Mouse (Mus musculus) right cerebral cortex, adult 2 months (tissue): ENCODE measurements around the gene Cd70.
"Not testable (repeated sequence)": the region's sequence is repeated elsewhere in the genome, so short reads cannot be mapped to it uniquely, and the experiment has no call there.

Experiments used
- DNase-seq, 2 experiments: peaks; one replicate each; pipeline ENCODE4 v3.0.0; 2021 to 2022; ENCODE audit warnings: low spot score in 2 of 2

Gene Cd70

DNA sequence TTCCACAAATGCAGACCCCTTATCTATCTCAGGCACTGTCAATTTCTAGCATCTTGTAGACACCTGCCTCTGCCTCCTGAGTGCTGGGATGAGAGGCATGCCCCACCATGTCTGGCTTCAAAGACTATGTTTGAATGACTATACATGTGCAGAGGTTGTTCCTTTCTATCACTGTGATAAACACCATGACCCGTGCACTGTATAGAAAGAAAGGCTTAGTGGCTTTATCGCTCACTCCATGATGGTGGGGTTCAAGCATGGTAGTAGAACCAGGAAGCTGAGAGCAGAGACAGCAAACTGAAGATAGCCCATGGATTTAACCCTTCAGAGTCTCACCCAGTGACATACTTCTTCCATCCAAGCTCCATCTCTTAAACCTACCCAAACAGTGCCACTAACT lies 14.9 kb downstream of the Cd70 start:
- no peak for DNase-seq

DNA sequence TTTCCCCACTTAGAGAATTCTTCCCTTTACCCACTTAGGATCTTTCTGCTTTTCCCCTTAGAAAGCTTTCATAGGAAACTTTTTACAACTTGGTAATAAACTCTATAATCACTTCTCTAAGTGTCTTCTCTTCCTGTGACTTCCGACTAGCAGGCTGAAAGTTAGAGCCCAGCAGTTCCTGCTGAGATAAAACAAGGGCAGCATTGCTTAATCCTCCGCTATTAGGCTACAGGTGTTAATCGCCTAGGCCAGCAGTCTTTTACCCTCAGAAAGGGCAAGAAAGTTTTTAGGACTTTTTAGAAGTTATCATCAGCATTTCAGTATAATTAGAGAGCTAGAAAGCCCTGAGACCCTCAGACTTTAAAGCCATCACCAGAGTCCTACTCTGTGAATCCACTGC lies 15.6 kb downstream of the Cd70 start:
- DNase-seq, result not testable (repeated sequence)

DNA sequence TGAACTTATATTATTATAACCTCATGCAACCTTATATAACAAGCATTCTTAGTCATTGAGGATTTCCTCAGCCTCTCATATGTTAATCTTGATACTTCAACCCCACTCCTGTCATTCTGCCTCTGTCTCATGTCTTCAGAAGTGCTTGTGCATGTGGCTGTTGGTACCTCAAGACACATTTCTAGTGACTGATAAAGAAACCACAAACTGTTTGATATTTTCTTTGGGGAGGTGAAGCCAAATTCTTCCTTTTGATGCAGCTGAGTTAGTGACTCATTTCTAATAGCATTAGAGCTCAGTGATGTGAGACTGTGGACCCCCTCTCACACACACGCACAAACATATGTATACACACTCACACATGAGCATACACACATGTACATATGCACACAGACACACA lies 17.8 kb downstream of the Cd70 start:
- no peak for DNase-seq

DNA sequence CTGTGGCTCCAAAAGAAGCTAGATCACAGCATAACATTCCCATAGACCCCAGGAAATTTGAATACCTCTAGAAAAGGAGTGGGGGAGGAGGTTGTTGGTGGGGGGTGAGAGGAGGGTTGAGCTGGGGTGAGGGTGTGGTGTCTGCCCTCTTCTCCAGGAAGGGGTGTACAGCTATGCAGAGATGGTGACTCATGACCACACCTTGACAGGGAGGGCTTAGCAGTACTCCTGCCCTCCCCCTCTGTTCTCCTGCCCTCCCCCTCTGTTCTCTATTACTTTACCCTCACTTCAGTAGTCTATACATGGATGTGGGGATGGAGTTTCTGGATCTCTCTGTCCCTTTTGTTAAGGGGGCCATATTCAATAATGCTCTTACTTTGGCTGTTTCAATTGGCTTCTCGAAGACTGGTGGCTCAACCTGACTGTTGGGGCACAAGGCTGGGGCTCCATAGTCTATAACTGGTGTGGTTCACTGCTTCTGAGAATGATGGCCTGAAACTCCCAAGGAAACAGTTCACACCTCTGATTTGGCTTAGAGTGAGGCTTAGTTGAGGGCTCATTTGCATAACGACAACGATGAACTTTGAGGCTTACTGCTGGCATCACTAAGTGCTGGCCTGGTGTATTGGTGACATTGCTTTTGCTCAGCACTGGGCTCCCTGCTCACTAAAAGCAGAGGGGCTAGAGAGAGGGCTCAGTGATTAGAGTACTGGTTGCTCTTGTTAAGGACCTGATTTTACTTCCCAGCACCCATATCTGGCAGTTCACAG lies 23.5 kb downstream of the Cd70 start:
- no peak for DNase-seq

DNA sequence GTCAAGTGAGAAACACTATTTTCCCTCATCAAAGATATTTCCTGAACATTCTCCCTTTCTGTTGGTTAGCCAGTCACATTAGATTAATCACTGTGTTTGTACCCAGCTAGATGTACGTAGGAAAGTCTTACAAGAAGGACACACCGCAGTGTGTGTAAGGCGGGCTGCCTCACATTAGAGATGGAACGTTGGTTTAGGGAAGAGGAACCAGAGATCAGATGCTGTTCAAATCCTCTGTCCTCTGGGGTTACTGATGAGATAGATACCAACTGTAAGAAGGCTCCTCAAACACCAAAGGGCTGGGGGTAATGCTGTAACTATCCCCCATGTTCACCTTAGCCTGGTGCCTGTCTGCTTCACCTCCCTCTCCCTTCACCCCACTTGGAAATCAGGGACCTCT lies 24.8 kb downstream of the Cd70 start:
- DNase-seq, result no peak

DNA sequence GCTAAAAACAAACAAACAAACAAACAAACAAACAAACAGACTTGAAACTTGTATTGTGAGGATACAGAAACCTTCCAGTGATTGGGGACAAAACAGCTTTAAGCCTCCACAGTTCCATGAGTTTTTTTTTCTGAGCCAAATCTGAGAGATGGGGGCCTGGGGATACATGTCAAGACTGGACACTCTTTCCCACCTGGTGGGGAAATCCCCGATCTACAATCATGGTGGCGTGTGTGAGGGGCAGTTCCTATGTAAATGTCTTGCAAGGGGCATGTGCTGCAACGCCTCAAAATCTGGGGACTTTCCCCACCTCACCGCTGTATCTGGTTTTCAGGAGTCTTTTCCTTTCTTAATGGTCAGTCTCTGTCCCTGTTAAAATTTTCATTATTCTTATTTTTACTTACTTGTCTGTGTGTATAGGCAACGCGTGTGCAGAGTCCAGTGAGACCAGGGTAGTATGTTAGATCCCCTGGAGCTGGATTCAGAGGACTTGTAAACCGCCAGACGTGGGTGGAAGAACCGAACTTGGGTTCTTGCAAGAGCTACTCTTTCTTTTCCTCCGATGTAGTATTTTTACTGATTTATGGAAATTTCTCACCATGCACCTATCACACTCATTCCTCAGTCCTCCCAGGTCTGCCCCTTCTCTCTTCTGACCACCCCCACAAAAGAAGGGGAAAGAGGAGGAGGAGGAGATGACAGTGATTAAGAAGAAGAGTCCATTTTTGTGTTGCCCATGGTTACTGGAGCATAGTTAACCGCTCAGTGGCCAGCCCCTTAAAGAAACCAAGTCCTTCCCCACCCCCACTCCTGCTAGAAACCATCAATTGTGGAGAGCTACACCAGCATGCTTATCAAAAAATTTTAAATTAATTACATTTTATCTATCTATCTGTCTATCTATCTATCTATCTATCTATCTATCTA lies 26.1 kb downstream of the Cd70 start:
- DNase-seq, result no peak

DNA sequence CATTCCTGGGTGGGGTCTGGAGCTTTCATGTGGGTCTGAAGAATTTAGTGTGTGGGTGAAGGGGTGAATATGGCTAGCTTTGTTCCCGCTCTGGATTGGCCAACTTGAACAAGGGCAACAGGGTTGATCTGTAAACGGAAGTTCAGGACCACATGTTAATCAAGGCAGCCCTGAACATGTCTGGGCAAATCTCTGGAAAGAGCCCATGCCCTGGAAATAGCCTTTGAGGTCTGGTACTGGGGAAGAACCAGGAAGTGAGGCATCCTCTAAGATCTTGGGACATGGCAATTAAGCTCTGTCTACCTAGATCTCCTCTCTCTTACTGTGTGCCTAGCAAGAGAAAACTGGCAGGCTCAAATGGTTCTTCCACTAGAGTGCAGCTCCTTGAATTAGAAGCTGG lies 27.7 kb downstream of the Cd70 start:
- no peak for DNase-seq

DNA sequence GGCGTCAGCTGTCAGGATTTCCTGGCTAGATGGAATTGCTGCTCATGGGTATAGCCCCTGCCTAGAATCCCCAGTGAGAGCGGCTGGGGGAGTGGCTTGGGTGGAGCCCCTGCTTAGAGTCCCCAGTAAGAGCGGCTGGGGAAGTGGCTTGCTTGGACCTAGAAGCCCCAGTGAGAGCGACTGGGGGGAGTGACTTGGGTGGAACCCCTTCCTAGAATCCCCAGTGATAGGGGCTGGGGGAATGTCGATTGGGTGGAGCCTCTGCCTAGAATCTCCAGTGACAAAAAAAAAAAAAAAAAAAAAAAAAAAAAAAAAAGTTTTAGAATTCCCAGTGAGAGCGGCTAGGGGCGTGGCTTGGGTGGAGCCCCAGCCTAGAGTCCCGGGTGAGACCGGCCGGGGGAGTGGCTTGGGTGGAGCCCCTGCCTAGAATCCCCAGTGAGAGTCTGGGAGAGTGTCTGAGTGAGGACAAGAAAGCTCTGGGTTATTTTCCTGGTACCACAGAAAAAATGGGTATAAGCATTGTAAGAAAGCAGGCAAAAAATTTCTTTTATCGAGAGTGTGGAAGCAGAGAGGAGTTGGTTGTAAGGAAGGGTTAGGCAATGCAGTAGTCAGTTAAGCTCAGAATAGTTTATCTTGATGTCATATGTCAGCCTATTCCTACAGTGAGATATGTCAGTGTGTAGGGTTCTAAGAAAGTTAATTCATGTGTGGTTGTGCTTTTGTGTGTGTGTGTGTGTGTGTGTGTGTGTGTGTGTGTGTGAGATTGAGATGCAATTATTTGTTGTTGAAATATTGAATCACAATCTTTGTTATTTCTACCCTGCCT lies 30.8 kb downstream of the Cd70 start:
- no peak for DNase-seq

DNA sequence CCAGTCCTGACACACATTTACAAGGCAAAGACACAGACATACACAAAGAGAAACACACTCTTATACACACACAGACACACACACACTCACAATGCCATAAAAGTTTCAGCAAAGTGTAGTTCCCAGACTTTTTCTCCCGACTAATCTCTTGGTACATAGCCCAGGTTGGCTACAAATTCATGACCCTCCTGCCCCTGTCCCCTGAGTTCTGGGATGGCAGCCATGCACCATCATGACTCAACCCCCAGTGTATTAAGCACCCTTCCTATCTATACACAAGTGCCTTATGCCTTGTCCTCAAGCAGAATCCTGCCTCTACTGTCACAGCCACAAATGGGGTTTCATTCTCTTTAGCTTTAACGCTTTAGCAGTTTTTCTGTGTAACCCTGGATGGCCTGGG lies 32.8 kb downstream of the Cd70 start:
- DNase-seq, result no peak

DNA sequence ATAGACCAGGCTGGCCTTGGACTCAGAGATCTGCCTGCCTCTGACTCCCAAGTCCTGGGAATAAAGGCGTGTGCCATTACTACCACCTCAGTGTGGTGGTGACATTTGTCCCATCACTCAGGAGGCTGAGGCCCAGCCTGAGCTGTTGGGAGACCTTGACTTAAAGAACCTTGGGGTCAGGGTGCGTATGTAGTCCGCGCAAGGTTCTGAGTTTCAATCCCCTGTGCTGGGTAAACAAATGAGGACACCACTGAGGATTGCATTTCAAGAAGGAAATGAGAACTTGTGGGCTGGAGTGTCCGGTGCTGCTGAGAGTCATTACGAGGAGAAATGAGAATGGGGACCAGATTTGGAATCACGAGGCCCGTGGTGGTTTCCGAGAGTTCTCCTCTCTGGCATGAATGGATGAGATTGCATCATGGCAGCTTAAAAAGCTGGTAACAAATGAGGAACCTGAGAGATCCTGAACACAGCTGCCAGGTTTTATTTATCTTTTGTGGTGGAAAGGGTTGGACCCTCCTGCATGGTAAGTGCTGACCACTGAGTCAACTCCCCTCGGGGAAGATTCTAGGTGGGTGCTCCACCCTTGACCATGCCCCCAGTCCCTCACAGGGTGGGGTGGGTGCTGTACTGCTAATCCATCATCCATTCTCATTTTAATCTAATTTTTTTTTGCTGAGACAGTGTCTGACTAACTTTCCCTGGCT lies 36.7 kb downstream of the Cd70 start:
- DNase-seq, result no peak

DNA sequence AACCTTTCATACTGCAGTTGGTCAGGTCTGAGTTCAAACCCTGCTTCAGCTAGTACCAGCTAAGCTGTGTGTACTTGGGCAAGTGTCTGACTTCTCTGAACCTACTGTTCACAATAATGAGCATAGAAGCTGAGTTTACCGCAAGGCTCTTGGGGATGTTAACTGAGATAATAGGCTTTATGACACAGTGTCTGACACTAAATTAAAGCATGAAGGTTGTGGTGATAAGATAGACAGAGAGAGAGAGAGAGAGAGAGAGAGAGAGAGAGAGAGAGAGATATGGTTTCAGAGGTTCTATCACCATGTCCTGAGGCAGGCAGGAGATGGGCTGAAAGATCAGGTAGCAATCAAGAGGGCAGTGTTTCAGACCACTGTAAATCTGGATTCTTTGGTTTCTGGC lies 39.6 kb downstream of the Cd70 start:
- no peak for DNase-seq

DNA sequence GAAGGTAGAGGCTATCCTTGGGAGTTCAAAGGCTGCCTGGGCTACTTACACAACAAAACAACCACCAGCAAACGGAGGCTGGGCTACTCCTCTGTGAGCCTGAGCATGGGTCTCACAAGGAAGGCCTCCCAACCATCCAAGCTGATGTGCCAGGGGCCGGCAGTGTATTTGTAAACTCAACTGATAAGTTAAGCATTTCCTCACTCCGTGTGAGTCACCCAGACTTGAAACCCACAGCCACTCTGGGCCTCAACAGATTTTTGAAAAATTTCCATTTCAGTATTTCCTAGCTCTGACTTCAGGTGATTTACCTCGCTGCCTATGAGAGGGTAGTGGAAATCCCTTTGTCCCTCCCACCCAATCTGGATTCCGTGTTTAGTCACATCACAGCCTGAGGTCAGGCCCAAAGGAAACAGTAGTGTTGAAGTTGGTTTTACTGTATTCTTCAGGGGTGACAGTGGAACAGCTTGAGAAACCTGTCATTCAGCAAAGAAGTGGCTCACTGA lies 40.9 kb downstream of the Cd70 start:
- DNase-seq, result no peak

DNA sequence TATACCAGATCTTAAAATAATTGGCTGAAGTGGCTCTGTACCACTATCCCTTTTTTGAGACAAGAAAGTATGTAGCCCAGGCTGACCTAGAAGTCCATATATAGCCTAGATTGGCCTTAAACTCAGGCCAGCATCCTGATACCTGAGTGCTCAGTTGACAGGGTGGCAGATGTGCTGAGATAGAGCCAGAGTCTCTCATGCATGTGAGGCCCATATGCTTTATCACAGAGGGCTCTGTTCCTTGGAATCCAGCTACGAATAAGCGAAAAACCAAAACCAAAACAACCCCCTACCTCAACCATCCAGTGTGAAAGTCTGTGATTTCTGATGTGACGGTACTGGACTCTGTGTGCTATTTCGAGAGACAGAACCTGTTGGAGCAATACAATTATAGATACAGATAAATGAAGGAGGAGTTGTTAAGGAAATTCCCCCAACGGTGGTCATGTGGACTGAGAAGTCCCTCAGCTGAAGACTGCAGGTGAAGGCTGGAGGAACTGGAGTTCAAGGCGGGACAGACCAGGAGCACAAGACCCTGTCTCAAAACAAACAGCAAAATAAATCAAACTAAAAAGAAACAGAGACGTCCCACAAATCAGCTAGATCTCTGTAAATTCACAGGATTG lies 41.4 kb downstream of the Cd70 start:
- no peak for DNase-seq

DNA sequence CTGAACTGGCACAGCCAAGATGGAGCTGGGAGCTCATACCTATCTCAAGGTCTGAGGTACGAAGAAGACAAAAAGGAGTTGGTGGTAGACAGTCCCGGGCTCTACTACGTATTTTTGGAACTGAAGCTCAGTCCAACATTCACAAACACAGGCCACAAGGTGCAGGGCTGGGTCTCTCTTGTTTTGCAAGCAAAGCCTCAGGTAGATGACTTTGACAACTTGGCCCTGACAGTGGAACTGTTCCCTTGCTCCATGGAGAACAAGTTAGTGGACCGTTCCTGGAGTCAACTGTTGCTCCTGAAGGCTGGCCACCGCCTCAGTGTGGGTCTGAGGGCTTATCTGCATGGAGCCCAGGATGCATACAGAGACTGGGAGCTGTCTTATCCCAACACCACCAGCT lies 42.5 kb downstream of the Cd70 start:
- no peak for DNase-seq

DNA sequence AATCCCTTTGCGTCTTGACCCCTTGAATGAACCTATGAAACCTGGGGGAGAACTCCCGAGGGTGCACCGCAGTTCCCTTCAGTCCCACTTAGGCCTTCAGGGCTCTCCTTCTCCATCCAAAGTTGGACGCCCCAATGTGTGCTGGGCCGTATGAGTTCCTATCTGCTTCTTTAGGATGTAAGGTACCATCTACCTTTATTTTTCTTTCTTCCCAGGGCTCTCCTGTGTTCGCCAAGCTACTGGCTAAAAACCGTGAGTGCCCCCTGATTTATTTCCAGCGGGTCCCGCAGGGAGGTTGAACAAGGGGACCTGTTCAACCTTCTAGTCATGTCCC lies 43.6 kb downstream of the Cd70 start:
- DNase-seq, result no peak

DNA sequence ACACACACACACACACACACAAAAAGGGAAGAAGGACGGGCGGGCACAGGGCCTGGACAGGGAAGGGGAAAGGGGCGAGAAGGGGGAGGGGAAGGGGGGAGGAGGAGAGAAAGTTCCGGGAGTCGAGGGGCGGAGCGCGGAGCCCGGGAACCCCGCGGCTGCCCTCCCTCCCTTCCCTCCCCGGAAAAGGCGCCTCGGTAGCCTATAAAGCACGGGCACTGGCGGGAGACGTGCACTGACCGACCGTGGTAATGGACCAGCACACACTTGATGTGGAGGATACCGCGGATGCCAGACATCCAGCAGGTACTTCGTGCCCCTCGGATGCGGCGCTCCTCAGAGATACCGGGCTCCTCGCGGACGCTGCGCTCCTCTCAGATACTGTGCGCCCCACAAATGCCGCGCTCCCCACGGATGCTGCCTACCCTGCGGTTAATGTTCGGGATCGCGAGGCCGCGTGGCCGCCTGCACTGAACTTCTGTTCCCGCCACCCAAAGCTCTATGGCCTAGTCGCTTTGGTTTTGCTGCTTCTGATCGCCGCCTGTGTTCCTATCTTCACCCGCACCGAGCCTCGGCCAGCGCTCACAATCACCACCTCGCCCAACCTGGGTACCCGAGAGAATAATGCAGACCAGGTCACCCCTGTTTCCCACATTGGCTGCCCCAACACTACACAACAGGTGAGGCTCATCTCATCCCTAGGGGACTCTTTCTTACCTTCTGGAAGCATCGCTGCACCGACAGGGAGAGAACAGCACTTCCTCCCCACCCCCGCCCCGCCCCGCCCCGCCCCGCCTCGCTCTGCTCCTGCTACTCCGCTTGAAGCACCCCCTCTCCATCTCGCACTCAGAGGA lies 44.2 kb downstream of the Cd70 start, which contains the start of gene Tnfsf9:
TSS of gene Tnfsf9 (plus strand) at position 145 of the 854 bp plus-strand sequence.
- peak; percentile 16 to 40 for DNase-seq

DNA sequence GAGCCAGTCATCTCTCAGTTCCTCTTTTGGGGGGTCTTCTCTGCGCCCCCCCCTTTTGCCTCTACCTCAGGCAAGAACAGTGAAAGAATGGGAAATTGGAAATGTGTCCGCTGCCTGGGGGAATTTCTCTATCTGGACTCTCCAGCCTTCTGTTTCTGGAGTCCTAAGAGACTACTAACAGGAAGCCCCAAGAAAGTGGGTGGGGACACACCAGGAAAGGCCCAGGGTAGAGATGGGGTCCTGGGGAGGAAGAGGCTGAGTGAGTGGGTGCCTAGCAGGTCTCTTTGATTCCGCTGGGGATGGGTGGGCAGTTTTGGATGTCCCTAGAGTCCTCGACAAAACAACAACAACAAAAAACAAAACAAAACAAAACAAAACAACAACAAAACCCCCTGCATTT lies 45.1 kb downstream of the Cd70 start:
- no peak for DNase-seq

DNA sequence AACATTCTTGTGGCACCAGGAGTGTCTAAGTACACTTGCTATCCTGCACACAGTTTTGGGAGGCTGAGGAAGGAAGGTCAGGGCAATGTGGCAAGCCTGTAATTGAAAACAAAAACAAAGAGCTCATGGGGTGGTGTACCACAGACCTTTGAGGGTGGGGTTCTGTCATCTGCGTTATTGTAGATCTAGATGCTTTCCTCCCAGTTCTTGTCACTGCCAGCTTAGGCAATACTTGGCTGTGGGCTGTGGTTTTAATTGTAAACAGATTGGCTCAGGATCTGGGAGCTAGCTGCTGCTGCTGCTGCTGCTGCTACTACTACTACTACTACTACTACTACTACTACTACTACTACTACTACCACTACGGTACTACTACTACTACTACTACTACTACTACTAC lies 47.3 kb downstream of the Cd70 start:
- no peak for DNase-seq

DNA sequence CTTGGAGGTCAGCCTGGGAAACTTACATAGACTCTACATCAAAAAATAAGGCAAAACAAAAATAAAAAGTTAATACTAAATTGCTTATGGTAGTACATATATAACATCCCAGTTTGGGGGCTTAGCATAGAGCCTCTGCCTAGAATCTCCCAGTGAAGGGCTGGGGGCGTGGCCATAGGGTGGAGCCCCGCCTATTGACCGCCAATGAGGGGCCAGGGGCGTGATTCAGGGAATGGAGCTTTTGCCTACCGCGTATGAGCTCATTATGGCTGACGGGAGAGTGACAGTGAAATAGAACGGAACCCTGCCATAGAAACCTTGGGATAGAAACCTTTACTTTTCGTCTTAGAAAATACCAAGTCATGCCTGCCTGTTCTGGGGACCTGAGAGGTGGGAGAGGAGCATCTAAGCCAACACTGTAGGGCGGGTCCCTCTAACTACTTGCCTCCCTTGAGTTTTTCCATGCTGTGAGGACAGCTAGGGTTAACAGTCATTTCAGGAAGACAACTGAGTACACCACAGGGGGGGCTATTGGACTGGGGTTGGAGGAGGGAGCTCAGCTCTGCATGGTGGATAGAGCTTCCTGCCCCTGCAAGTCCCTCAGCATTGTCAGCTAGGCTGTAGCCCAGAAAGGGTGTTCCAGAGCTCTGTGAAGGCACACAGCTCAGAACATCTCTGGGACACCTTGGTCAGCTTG lies 49.8 kb downstream of the Cd70 start:
- DNase-seq, result no peak
